Mouse (Mus musculus): ENCODE results near the gene Cnot3.
A peak's percentile ranks its signal among the peaks of the same experiment; 100 is the strongest.

GRCm38 (mm10) chr7:3629543-3630477 is 15.3 kb upstream of the Cnot3 start, which contains the start of the genes Tfpt and Prpf31:
- TF ChIP-seq TAL1 (IDR thresholded peaks at IDR 0.05; ENCODE audit: low read length) (no peak), GATA1 (IDR thresholded peaks at IDR 0.05; ENCODE audit: low read length) (peak; percentile 49; the same call in 1 of the 2 replicates)

Data from erythroblast, embryonic 14.5 days (primary cell).